Mouse (Mus musculus) Muller cell, postnatal 12 days (primary cell): ENCODE data around the gene Gcnt1.

ENCODE experiments used
- DNase-seq: peaks from one replicate; pipeline ENCODE4 v3.0.0-alpha.2; 2015; ENCODE audit errors: inconsistent ontology term

Gcnt1 gene

DNA sequence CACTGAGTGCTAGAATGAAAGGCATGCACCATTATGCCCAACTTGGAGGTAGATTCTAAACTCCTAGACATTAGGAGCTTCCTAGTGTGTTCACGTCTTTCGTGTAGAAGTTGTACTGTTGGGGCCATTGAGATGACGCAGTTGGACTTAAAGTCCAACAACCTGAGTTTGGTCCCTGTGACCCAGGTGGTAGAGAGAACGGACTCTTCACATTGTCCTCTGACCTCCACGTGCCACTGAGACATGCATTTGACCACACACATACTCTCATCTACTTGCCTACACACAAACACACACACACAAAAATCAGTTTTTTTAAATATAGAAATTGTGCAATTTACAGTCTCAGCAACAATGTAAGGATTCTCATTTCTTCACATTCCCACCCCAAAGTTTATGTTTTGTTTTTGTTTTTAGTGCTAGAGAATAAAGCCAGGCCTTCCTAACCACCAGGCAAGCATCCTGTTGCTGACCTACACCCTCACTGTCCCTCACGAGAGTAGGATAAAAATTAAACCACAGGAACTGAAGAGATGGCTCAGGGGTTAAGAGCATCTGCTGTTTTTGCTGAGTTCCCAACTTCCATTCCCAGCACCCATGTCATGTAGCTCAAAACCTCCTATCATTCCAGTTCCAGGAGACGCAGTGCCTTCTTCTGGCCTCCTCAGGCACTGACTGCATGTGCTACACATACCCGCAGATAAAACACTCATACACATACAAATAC, 6.1 kb downstream of the Gcnt1 start:
- DNase-seq, result no peak

DNA sequence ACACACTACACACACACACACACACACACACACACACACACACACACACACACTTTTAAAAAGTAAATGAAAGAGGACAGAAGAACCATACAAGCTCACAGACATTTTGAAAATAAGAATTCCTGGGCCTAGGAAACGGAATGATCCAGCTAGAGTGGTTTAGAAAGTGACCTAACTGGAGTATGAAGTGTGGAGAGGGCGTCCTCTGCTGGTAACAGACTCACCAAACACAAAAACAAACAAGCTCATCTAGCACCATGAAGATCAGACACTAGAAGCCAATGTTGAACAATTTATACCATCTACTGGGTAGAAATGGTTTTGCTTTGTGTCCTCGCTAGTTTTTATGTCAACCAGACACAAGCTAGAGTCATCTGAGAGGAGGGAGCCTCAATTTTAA, 7.9 kb downstream of the Gcnt1 start:
- DNase-seq, result peak; percentile 30

DNA sequence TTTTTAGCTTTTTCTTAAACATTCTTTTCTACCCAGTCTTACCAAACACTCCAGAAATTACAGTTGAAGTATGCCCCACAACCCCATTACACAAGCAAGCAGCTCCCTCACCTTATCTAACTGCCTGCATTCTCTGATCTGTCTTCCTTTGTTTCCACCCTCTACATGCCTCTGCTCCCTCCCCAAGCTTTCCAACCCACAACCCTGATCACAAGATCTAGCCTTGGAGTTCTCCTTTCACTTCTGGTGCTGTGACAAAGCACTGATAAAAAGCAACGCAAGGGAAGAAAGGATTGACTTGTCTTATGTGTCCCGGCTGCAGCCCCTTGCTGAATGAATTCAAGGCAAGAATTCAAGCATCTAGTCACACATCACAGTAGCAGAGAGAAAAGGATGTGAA, 11.5 kb downstream of the Gcnt1 start:
- no peak for DNase-seq

DNA sequence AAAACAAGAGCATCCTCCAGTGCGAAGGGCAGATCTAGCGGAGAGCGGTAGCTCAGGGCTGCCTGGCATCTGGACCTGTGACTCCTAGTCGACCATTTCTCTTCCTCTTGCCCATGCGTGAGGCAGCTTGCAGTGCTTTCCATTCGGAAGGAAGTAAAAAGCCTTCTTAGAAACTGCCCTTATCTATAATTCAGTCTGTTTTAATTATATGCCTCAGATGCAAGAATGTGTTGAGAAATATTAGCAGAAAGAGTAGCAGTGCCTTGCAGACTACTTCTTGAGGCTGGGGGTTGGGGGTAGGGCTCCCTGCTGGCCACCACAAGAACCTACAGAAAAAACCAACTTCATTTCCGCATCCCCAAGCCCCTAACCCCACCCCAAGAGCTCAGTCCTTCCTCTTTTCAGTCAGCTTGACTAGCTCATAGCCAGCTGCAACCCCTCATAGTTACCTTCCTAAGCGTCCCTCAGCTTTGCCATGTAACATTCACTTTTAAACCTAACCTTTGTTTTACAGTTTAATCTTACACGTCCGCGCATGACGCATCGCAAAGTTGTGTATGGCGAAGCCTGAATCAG, 13.2 kb downstream of the Gcnt1 start:
- DNase-seq, result no peak

DNA sequence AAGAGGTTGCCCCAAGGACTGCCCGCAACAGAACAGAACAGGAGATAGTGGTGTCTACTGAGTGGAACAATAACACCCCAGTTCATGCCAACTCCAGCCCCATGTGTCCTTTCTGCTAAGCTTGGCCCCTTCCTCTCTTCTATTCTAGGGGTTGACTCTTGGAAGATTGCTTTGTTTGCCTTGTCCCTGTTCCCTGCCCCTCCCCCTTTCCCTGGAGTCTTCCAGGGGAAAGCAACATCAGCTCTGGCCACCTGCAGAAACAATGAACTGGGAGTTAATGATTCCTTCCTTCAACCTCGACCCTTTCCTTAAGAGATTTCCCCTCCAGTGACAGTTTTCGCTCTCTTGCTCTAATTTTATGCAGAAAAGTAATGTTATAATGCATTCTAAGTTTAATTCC, 15.3 kb downstream of the Gcnt1 start:
- DNase-seq, result no peak

DNA sequence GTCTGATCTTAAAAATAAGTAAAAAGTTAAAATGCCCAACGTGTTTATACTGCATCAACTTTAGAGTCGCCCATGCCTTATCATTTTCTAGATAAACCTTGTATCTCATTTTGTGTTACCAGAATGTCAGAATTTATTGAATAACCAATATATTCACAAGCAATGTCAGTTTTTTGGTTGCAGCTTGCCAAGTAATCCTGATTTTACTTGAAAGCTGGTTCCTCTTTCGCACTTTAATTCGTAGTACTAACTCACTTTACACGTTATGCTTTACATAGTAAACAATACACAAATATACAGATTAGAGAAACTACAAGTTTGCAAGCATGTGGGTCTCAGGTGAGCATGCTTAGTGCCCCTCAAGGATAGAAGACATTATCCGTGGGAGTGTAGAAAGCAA, 15.7 kb downstream of the Gcnt1 start:
- no peak for DNase-seq

DNA sequence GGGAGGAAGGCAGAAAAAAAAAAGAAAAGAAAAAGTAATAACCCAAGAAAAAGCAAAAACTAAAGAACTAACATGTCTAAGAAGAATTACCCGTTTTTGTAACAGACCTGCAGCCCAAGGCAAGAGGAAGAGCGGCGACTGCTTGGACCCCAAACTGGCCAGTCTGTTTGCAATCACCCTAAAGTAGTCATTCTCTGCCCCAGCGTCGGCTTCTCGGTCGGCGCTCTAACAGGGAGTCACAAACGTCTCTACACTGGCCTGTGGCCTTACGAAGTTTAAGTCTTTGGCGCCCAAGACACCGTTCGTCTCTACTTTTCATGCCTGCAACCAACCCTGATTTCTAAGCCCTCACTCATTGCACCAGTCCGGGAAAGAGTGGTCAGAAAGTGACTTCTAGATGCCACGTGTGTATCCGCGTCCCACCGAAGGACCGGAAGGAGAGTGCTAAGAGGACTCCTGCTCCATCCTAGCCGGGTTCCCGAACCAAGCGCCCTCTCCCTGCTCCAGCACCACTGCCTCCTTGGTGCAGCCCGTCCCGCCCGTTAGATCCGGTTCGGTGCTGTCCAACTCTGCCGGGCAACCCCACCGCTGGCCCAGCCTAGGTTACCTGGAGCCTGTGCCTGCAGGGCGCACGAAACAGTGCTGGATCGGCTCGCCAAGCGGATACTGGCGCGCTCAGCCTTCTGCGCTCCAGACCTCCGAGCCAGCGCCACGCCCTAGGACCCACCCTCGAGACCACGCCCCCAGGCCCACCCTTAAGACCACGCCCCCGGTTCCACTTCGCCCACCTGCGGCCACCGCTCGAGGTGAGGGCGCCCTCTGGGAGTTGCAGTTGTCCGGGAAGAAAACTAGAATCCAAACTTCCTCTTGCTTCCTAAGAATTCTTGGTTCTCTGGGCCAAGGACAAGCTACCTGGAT, 16.4 kb downstream of the Gcnt1 start:
- DNase-seq, result peak; percentile 82

DNA sequence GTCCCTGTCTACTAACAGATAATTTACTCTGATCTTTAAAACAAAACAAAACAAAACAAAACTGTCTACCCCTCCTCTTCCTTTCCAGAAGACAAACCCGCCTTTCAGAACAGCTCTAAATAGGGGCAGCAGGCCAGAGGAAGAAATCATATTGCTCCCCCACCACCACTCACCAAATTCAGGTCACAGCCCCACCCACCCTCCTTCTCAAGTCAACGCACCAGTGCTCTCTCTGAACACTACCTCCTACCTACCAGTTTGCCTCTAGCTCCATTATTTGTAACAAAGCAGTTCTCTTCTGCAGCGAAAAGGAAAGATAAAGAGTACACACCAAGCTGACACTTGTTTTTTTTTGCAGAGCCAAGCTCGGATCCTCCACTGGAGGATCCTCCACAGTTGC, 17.3 kb downstream of the Gcnt1 start:
- DNase-seq, result no peak

DNA sequence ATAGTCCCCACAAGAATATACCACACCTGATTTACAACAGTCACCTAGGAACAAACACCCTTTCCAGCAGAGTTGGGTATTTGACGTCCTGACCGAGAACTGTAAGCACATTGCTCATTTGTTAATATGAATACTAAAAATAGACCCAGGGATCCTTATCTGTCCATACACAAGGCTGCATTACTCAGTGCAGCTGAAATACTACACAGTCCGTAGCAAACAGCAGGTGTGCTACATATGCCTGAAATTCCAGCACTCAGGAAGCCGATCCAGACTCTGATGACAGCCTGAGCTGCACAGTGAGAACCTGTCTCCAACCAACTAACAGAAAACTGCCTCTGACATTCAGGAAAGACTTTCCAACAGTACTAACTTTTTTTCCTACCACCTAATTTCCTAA, 17.8 kb downstream of the Gcnt1 start:
- DNase-seq, result no peak

DNA sequence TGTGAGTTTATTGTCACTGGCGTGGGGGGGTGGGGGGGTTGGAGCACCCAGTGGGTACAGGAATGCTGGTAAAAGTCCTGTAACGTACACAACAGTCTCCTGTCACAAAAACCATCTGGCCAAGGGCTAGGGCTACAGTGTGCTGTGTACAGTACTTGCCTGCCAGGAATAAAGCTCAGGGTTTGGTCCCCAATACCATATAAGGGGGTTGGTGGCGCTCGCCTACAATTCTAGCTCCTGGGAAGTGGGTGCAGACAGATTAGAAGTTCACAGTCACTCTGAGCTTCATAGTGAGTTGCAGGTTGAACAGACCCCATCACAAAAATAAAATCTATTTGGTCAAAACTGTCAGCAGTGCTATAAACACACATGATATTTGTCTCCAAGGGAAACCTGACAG, 18.3 kb downstream of the Gcnt1 start:
- DNase-seq, result no peak

DNA sequence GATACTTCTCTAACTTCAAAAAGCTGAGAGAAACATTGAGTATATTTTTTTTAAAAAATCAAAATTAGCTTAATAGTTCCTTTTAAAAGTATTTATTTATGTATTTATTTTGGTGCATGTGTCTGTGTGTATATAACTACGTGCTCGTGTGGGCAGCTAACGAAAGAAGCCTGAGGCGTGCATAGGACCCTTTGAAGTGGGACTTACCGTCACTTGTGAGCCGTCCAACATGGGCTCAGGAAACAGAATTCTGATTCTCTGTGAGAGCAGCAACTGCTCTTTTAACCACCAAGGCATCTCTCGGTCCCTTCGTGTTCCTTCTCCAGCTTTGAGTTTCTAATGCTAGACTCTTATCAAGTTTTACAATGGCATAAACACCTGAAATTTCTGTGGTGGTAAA, 18.9 kb downstream of the Gcnt1 start:
- DNase-seq, result no peak

DNA sequence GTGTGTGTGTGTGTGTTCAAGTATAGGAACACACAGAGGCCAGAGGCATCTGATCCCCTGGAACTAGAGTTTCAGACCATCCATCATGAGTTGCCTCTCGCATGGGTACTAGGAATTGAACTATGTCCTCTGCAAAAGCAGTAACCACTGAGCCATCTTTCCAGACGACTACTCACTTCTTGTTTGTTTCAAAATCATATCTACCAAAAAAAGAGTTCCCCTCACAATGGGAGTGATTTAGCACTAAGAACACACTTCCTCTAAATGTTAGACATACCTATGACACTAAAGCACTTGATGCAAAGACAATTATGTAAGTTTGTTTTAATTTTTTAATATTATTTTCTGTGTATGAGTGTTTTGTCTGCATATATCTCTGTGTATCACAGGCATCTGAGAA, 24.8 kb downstream of the Gcnt1 start:
- DNase-seq, result no peak

DNA sequence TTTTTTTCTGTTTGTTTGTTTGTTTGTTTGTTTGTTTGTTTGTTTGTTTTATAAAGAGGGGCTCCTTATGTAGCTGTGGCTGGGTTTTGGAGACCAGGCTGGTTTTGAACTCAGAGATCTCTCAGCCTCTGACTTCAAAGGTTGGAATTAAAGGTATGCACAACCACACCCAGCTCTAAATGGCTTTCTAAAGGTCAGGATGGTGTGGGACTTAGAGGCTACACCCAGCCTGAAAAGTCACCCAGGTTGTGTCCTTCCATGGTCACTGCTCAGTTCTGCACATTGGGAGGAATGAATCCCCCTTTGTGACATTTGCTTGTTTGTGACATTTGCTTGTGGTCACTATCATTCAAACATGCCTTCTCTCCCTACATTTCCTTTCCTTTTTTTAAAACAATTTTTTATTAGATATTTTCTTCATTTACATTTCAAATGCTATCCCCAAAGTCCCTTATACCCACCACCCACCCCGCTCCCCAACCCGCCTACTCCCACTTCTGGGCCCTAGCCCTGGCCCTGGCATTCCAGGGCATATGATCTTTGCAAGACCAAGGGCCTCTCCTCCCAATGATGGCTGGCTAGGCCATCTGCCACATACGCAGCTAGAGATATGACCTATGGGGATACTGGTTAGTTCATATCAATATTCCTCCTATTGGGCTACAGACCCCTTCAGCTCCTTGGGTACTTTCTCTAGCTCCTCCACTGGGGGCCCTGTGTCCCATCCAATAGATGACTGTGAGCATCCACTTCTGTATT, 25.7 kb downstream of the Gcnt1 start:
- DNase-seq, result no peak

DNA sequence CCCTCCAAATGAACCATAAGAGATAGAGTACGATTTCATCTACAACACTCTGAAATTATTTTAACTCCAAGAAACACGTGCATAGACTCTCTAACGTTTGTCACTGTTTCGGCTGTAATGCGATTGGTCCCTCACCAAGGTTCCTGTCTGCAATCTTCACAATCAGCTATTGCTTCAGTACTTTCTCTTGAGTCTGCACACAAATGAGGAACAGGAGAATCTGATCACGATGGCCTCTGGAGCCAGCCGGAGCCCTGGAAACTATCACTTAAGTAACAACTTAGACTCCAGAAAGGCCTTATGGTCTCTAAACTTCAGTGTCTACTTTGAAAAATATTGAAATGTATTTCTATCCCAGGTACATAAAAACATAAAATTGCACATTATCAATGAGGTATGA, 27.8 kb downstream of the Gcnt1 start:
- no peak for DNase-seq

DNA sequence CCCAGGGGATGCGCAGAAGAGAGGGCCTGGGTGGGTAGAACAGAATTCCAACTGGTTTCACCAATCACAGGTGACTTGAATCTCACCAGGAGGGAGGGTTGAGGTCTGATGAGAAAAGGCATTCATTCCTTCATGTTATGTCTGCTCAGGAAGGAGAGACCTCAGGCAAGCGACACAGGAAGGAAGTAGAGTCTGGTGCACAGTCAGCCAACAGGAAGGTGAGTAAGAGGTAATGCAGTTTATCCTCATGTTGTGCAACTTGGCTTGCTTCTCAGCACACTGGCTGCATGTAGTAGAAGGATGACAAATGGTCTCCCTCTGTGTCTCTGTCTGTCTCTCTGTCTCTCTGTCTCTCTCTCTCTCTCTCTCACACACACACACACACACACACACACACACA, 33.1 kb downstream of the Gcnt1 start:
- DNase-seq, result no peak

DNA sequence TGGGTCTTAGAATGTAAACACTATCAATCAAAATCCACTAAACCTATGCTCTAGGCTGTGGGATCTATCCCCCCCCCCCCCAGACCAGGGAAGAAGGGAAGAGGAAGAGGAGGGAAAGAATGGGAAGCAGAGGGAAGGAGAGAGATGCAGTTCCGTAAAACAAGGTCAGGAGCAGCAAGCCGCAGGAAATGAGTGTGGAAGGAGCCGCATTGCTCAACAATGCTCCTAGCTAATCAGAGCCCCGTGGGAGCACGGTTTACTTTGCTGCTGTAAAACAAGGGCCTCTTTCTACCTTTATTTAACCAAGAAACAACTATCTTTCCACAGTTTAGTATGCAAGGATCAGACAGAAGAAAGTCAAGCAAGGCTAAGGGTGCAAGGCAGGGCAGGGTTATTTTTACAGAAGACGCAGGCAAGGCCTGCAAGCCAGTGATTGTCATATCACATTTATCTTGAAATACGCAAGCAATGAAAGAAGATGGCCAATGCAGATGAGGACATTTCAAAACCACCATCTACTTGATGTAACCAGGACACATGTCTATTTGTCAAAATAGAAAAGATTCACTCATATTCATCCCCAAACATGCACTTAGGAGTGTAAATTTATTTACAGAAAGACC, 35.5 kb downstream of the Gcnt1 start:
- DNase-seq, result no peak

DNA sequence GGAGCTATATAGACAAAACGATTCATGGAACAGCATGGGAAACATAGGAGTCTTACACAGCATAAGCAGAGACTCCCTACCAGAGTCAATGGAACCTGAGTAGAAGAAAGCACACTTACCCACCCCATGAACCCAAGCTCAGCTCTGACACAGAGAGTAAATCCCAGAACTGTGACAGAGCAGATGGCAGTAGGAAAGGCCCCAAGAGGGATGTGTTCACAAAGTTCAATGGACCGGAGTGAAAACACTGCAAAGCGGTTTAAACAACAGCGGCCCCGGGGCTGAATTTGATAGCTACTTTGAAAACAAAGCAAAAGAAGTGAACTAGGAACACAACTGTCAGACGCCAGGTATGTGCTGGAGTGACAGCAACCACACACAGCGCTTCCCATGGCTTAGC, 36.0 kb downstream of the Gcnt1 start:
- DNase-seq, result no peak

DNA sequence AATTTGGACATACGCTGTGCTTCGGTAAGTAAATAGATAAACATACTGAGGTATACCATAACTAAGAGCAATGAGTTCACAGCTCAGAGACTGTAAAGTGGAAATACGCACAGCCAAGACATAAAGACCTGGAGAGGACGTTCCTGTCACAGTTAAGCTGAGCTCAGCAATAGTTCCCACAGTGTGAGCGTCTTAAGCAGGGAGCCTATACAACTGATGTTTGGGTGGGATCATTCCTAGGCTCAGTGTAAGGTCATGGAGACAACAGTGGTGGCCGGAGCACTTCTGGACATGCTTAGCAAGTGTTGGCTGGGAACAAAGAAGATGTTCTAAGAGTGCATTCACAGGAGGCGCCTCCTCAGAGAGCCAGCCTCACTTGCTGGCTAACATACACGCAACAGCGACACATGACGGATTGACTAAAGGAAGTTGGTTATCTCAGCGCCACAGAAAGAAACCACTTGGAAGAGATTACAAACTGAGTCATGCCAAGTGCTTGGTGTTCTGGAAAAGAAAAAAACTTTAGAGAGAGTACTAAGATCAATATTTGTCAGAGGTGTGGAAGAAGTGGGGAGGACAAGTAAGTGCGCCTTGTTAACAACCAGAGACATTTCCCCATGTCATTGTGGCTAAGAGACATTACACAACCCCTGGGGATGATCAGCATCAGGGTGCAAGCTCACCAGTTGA, 37.9 kb downstream of the Gcnt1 start:
- DNase-seq, result no peak

DNA sequence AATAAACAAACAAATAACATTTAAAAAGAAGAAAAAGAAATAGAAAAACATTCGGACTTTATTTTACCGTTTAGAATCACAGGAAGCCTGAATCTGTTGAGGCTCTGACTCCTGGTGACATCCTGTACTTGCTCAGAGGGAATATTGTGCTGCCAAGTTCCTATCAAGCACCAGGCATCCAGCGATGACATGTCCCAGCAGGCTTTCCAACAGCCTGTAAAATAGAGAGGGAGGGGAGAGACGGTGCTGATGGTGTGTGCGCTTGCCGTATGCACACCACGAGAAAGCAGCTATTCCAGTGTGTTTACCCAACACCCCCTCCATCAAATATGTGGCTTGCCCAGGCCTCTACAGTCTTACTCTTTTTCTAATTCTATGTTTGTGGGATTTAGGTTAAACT, 39.6 kb downstream of the Gcnt1 start:
- no peak for DNase-seq

DNA sequence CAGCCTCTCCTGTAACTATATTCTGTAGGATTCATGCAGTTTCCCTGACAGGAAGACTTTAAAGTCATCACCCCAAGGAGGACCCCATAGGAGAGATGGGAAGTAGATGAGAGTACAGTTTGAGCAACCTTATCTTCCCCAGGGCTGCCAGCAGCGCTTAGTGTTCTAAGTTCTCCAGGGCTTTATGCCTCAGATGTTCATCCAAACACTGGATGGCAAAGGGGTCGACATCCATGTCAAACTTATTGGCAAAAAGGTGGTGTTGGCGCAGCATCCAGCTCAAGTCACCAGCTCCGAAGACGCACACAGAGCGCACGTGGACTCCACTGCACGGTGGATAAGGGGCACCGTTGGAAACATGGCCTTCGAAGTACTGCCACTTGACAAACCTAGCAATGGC, 43.7 kb downstream of the Gcnt1 start:
- DNase-seq, result no peak

DNA sequence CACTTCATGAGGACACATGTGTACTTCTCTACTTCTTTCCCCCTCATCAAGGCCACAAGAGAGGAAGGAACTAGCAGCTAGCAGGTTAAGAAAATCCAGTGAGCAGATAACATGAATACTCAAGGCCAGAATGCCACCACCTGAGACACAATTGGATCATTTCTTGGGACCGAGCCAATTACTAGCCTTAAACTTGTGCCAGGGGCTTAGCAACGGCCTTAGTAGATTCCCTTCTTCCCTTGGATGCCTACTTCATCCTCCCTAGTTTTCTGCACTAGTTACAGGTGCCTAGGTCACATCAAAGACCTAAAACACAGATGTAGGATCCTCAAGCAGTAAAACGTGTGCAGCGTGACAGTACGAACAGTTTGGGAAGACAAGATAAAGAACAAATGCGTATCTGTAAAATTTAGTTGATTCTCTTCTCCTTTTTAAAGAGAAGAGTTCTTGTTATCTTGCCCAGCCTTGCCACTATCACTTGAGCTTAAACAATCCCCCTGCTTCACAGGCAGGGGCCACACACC, 44.7 kb downstream of the Gcnt1 start:
- DNase-seq, result no peak
